Mouse (Mus musculus) intestine, embryonic 14.5 days (tissue): ENCODE results near the gene Lrrc63. TPM values are rescaled to one million over a fixed set of nuclear protein-coding genes. Genes with fewer than 3 reads are reported as not detected.

Experiments used
- polyA plus RNA-seq: library from polyadenylated mRNA; unstranded; fragments of >200 nt; fragmentation: Nextera tagmentation; extraction: Ambion mirVana; gene quantifications from 2 replicates; pipeline ENCODE4 v1.2.1, GENCODE M21; 2014

Lrrc63 gene
- polyA plus RNA-seq, 1 experiment from 2014 or later: not detected

Other genes with a start within 250 kb of the Lrrc63 start
- gene Lrch1, start 183.0 kb downstream of the Lrrc63 start, polyA plus RNA-seq: 12.6 and 14.4 TPM in 2 replicates
- gene Rubcnl, start 114.9 kb downstream of the Lrrc63 start, polyA plus RNA-seq: 0.37 and 0.42 TPM in 2 replicates
- 58.3 and 61.2 TPM in 2 replicates for gene Lcp1, start 220 bp upstream of the Lrrc63 start, polyA plus RNA-seq
- gene Cpb2, start 111.4 kb upstream of the Lrrc63 start, polyA plus RNA-seq: 1.1 and 1.4 TPM in 2 replicates
- 25.4 and 26.8 TPM in 2 replicates for gene Zc3h13, start 153.5 kb upstream of the Lrrc63 start, polyA plus RNA-seq